Mouse (Mus musculus): ENCODE results near the gene Rnasel. TPM values are rescaled to one million over a fixed set of nuclear protein-coding genes. Genes with fewer than 3 reads are reported as not detected.

Gene Rnasel
- polyA plus RNA-seq, 1 experiment, result 2.2 TPM

GRCm38 (mm10) chr1:153723426-153723825 lies 25.8 kb upstream of the Rnasel start:
- no peak for TF ChIP-seq GATA1 (IDR thresholded peaks at IDR 0.05; ENCODE audit: low read length)

DNA sequence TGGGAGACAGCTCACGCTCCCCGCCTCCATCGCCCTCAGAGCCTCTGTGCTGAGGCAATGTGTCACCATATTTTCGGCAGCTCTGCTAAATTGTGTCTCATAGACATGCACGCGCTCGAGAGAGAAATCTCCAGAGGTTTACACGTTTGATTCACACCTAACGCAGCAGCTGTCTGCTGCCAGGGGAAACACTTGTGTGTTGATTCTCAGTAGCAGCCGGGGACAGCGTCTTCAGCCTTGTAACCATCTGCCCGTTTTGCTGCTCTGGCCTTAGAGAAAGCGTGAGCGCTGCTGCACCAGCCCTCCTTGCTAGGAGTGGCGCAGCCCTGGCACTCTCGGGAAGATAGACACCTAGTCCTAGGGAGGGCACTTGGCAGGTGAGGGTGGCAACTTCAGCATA lies 22.6 kb upstream of the Rnasel start:
- no peak for TF ChIP-seq GATA1 (IDR thresholded peaks at IDR 0.05; ENCODE audit: low read length)

DNA sequence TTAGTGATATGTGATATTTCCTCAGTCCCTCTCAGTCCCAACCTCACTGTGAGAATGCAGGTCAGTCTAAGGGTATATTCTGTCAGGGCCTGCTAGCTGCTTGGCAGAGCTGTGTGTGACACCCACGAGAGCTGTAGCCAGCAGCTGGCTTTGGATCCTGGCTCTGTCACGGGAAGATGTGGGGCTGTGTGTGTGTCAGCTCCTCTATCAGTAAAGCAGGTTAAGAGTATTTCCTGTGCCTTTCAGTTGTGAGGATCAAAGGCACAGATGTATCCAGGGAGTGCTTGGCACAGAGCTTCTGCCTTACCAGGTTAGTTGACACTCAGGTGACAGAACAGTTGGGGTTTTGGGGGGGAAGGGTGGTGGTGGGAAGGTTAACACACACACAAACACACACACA lies 19.4 kb upstream of the Rnasel start:
- TF ChIP-seq GATA1 (IDR thresholded peaks at IDR 0.05; ENCODE audit: low read length), result no peak

- TF ChIP-seq GATA1 (IDR thresholded peaks at IDR 0.05; ENCODE audit: low read length), result no peak
These were observed 18.6 kb upstream of the Rnasel start for GRCm38 (mm10) chr1:153730671-153731070.

DNA sequence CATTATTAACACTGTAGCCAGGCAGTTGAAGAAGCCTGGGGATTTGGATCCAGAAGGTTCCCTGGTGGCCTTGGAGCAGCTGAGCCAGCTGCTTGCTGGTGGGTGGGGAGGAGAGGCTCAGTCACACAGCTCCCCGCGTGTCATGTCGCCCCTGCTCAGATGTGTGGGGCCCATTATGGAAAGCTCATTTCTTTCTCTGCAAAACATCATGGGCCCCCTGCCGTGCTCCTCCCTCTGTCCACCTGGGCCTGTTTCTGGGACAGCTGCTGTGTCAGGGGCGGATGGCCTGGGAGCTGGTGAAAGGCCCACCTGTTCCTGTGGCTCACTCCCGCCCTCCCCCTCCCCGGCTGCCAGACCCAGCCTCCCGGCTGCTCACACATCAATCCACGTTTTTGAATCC lies 16.0 kb upstream of the Rnasel start:
- TF ChIP-seq GATA1 (IDR thresholded peaks at IDR 0.05; ENCODE audit: low read length), result no peak

DNA sequence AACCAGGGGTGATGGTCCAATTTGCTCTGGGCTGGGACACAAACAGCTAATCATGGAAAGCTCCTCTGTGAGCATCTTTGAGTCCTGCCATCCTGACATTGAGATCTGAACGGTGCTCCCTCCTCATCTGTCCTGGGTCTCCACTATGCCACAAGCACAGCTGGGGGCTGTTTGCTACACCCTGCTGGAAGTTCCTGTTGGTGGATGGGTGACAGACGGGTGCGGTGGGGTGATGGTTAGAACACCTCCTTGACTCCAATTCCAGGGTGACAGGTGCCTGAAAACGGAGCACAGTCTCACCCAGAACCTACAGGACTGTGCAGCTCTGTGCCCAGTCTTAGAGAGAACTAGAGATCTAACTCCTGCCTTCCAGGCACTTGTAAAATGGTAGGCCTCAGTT lies 14.4 kb upstream of the Rnasel start:
- no peak for TF ChIP-seq GATA1 (IDR thresholded peaks at IDR 0.05; ENCODE audit: low read length)

DNA sequence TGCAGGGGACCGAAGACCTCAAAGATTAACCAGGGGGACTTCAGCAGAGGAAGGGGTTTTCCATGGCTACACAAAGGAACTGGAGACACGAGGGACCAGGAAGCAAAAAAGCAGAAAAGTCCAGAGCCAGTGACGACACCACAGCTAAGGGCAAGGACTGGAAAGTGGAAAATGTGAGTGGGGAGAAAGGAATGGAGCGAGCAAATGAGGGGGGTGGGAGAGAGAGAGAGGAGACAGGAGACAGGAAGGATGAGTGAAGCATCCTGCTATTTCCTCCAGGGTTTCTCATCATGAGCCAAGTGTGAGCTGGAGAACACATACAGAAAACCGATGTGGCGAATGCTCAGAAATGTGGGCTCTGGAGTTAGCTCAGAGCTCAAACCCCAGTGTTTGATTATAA lies 13.1 kb upstream of the Rnasel start:
- TF ChIP-seq GATA1 (IDR thresholded peaks at IDR 0.05; ENCODE audit: low read length), result no peak

GRCm38 (mm10) chr1:153737101-153738085 lies 11.8 kb upstream of the Rnasel start:
- TF ChIP-seq GATA1 (IDR thresholded peaks at IDR 0.05; ENCODE audit: low read length), result no peak

- TF ChIP-seq GATA1 (IDR thresholded peaks at IDR 0.05; ENCODE audit: low read length), result no peak
These were observed 9.7 kb upstream of the Rnasel start for GRCm38 (mm10) chr1:153739437-153740015.

- no peak for TF ChIP-seq GATA1 (IDR thresholded peaks at IDR 0.05; ENCODE audit: low read length)
These were observed 9.1 kb upstream of the Rnasel start, which contains the start of gene Rgs16 for GRCm38 (mm10) chr1:153740145-153740544. Rgs16 (plus strand) TSS chr1:153740349.

DNA sequence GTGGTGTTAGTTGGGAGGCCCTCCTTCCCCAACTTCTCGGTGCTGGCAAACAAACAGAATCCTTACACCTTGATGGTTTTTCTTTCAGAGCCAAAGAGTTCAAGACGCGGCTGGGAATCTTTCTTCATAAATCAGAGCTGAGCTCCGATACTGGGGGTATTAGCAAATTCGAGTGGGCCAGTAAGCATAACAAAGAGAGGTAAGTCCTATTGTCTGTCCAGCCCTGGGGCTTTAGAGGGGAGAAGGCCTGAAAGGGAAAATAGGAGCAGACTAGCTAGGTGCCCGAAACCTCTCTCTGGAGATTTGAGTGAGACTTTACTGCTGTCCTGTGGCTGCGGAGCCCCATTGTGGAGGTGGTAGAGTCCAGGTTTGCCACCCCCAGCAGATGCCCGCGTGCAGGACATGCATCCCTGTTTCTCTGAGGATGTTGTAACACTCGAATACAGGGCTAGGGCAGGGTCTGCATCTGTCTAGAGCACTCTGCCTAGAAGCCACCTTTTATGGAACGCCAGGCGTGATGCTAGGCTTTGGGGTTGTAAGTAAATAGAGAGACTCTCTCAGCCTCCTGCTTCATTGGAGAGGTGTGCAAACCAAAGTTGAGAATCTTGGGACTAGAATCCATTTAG lies 8.3 kb upstream of the Rnasel start:
- TF ChIP-seq GATA1 (IDR thresholded peaks at IDR 0.05; ENCODE audit: low read length), result no peak

- TF ChIP-seq GATA1 (IDR thresholded peaks at IDR 0.05; ENCODE audit: low read length), result no peak
These were observed 7.5 kb upstream of the Rnasel start for GRCm38 (mm10) chr1:153741551-153742316.

- TF ChIP-seq GATA1 (IDR thresholded peaks at IDR 0.05; ENCODE audit: low read length), result no peak
These were observed 6.7 kb upstream of the Rnasel start for GRCm38 (mm10) chr1:153742374-153743155.

GRCm38 (mm10) chr1:153746119-153746670 lies 3.0 kb upstream of the Rnasel start:
- no peak for TF ChIP-seq GATA1 (IDR thresholded peaks at IDR 0.05; ENCODE audit: low read length)
